Mouse (Mus musculus): ENCODE results near the gene Ankrd37. TPM values are rescaled to one million over a fixed set of nuclear protein-coding genes. Genes with fewer than 3 reads are reported as not detected.

Ankrd37 gene
- 1.4 and 1.6 TPM in 2 replicates for polyA plus RNA-seq (2012; rRNA removed; ENCODE audit: low replicate concordance)

DNA sequence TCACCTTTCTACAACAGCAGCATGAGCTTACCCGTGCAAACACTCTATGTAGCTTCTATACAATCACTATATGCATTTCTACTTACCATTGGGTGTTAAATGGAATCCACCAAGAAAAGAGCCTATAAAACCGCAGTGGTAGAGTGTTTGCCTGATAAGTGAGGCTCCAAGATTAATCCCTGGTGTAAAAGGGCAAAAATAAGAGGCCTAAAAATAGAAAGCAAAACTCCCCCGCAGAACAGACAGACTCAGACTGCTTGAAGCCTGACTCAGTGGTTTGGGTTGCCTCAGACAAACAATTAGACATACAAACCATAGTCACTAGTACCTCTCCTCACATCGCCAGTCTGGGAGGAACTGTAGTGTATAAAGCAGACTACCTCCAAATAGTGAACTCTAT lies at the start of gene Ankrd37:
Gene Ankrd37 (minus strand): TSS at position 112 of the 400 bp plus-strand sequence.

DNA sequence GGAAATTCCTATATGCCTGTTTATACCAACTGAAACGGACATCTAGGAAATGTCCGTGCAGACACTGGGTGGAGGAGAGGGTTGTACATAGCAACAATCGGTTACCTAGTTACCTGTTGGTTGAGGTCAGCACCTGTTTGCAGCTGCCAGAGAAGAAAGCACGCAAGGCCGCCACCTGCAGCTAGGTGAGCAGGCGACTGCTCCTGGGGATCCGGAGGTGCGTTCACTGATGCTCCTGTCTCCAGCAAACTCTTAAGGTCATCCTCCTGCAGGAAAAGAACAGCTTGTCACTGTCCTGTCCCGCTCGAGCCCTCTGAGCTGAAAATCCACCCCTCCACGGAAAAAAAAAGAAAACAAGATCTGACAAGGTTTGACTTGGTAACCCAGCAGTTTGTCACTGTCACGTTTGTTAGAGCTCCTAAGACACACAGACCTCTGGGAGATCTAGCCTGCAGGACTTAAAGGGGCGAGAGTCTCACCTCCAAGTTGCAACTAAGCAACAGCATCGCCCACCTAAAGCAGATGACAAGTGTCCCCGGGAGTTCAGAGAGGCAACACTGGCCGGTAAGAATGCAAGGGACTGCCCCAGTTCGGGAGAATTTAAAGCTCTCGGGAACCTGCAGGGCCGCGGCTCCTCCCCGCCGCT lies 6.2 kb downstream of the Ankrd37 start, which contains the start of gene Lrp2bp:
Gene Lrp2bp (plus strand): TSS at position 166 of the 646 bp plus-strand sequence.

DNA sequence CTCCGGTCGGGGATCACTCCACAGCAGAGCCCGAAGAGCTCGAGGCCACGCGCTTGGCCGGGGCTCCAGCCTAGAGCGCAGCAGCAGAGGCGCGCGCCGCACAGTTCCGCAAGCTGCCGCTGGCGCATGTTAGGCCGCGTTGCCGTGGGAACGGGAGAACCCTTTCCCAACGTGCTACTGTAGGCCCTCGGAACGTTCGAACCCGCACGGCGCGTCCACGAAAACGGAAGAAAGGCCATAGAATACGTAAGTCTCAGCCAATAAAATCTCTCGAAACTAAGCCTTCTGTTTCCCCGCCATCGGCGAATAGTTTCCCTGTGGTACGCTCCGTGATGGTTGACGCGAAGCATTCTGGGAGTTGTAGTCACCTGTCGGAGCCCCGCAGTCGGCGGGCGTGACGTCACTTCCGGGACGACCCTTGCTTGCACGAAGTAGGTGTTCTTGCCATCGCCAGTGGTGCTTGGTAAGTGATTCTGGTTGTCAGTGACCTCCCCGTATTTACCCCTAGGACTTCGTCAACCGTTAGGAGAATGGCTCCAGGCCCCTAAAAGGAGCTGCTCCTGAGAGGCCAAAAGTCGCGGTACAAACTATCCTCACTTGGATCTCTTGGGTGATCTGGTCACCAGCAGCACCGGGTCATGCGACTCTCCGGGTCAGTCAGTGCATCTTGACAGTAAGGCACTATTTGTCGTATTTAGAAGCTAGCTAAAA lies 30.2 kb downstream of the Ankrd37 start, which contains the start of the genes 1700029J07Rik and Ufsp2:
Gene 1700029J07Rik (minus strand): TSS at position 127 of the 711 bp plus-strand sequence.
Gene Ufsp2 (plus strand): TSS at position 403 of the 711 bp plus-strand sequence.

Other genes with a start within 250 kb of the Ankrd37 start
- 20.4 and 306 TPM in 2 replicates for gene Pdlim3, start 120.2 kb downstream of the Ankrd37 start, polyA plus RNA-seq (2012; rRNA removed; ENCODE audit: low replicate concordance)
- not detected in 2 replicates for gene Ccdc110, start 71.1 kb downstream of the Ankrd37 start, polyA plus RNA-seq (2012; rRNA removed; ENCODE audit: low replicate concordance)
- gene 1700029J07Rik, start 30.5 kb downstream of the Ankrd37 start, polyA plus RNA-seq (2012; rRNA removed; ENCODE audit: low replicate concordance), result 0.43 and 1.2 TPM in 2 replicates
- 21.2 and 22.4 TPM in 2 replicates for gene Ufsp2, start 30.2 kb downstream of the Ankrd37 start, polyA plus RNA-seq (2012; rRNA removed; ENCODE audit: low replicate concordance)
- gene Lrp2bp, start 6.4 kb downstream of the Ankrd37 start, polyA plus RNA-seq (2012; rRNA removed; ENCODE audit: low replicate concordance), result 0.04 and 0.36 TPM in 2 replicates
- gene Cfap97, start 146.1 kb upstream of the Ankrd37 start, polyA plus RNA-seq (2012; rRNA removed; ENCODE audit: low replicate concordance), result 5.0 and 7.4 TPM in 2 replicates
- gene Snx25, start 146.5 kb upstream of the Ankrd37 start, polyA plus RNA-seq (2012; rRNA removed; ENCODE audit: low replicate concordance), result 4.6 and 4.9 TPM in 2 replicates
- 377 and 421 TPM in 2 replicates for gene Slc25a4, start 205.6 kb upstream of the Ankrd37 start, polyA plus RNA-seq (2012; rRNA removed; ENCODE audit: low replicate concordance)

All from subcutaneous adipose tissue, adult 2 months (tissue).